Mouse (Mus musculus) E14TG2a.4 (cell line): Measurements from ENCODE around the gene Uqcrc2.

ENCODE experiments used
- CTCF ChIP-seq: conservative IDR thresholded peaks from 2 replicates; pipeline ENCODE4 v1.5.1; 2014; ENCODE audit warnings: low read length
- NANOG ChIP-seq: IDR thresholded peaks from 2 replicates; pipeline ENCODE4 v1.6.1; 2014; ENCODE audit warnings: borderline replicate concordance, low read length, mixed read lengths
- POU5F1 ChIP-seq: IDR thresholded peaks from 2 replicates; pipeline ENCODE4 v1.6.1; 2014; ENCODE audit warnings: low read length, borderline replicate concordance

- TF ChIP-seq CTCF (no peak), POU5F1 (no peak), NANOG (no peak)
These were observed 14.8 kb upstream of the Uqcrc2 start for GRCm38 (mm10) chr7:120620075-120620771.
